Mouse (Mus musculus) ES-Bruce4 (cell line): Measurements from ENCODE around the gene Pakap.

Experiments used
- CTCF ChIP-seq: IDR thresholded peaks from one replicate; pipeline ENCODE4 v1.8.1; 2011; ENCODE audit warnings: low read depth, low read length
- EP300 ChIP-seq: IDR thresholded peaks from 2 replicates; pipeline ENCODE4 v1.6.1; 2011; ENCODE audit warnings: low read depth, low read length; ENCODE audit not compliant: insufficient read depth
- POLR2A ChIP-seq: IDR thresholded peaks from one replicate; pipeline ENCODE4 v1.8.1; 2011; ENCODE audit warnings: low read length; ENCODE audit not compliant: insufficient read depth

DNA sequence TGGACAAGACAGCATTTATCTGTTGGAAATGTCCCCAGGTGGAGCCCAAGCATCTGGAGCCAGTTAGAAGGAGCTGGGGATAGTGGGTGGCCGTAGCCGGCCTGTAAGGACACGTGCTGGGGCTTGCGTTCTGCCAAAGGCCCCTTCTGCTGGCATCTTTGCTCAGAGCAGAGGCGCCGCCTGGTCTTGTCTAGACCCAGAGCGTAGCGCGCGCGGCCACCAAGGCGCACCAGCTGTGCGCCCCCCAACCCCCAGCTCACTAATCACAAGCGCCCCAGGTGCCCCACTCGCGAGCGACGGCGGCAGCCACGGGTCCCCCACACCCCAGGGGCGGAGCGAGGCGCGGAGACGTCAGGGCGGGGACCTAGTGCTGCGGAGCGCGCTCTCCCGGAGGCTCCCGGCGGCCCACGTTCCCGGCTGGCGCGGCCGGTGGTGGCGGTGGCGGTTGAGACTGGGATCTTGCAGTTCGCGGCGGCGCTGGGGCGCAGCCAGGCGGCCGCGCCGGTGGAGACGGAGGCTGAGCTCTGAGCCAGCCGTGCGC, at the start of gene Pakap:
- TF ChIP-seq CTCF (no peak), POLR2A (no peak), EP300 (no peak)
